In genomic region chr7:142576472-142577326, GRCm38 (mm10) we compare ENCODE assay signal across 10 mouse cellular contexts. TPM values are rescaled to one million over a fixed set of nuclear protein-coding genes. Genes with fewer than 3 reads are reported as not detected.
DNase-seq lines count a peak whose midpoint lies in the region; ATAC-seq and TF ChIP-seq lines count a peak whose summit lies in the region.
"Had no signal": no experiment of that assay in that cellular context is flagged by ENCODE, and none has a peak within 500 bp of the region (broad histone marks: within the 10 kb centered on the region; RNA-seq: fewer than 3 reads in every experiment).

No protein-coding gene starts in this region.

- no peak overlapping the region for H3K4me2 ChIP-seq in hindbrain, postnatal 0 days (ENCODE audit: low read depth, low read length)
- peak overlapping the region; percentile 63 for H3K4me2 ChIP-seq in embryonic facial prominence, embryonic 12.5 days (replicated peaks)
- H3K4me2 ChIP-seq in hindbrain, embryonic 11.5 days (replicated peaks; ENCODE audit: low read depth, low read length) = peak overlapping the region; percentile 12; the same call in 1 of the 2 replicates
- no peak overlapping the region for H3K4me2 ChIP-seq in liver, embryonic 16.5 days (ENCODE audit: low read depth, low read length)

- H3K36me3 ChIP-seq in hindbrain, embryonic 10.5 days = no peaks in the 10 kb centered on the region
- no peaks in the 10 kb centered on the region for H3K36me3 ChIP-seq in hindbrain, postnatal 0 days (ENCODE audit: insufficient read depth, low read length)
- no peaks in the 10 kb centered on the region for H3K36me3 ChIP-seq in embryonic facial prominence, embryonic 12.5 days
- no peaks in the 10 kb centered on the region for H3K36me3 ChIP-seq in hindbrain, embryonic 11.5 days (ENCODE audit: control insufficient read depth, insufficient read depth, low read length)
- no peaks in the 10 kb centered on the region for H3K36me3 ChIP-seq in liver, embryonic 16.5 days (ENCODE audit: control insufficient read depth, insufficient read depth)

- peaks cover 62% of the 10 kb centered on the region for H3K4me1 ChIP-seq in hindbrain, embryonic 10.5 days (replicated peaks)
- H3K4me1 ChIP-seq in hindbrain, postnatal 0 days (ENCODE audit: insufficient read depth, low read length) = no peaks in the 10 kb centered on the region
- peaks cover 35% of the 10 kb centered on the region for H3K4me1 ChIP-seq in embryonic facial prominence, embryonic 12.5 days
- H3K4me1 ChIP-seq in hindbrain, embryonic 11.5 days (replicated peaks; ENCODE audit: control insufficient read depth, insufficient read depth, low read length) = 0 out of 2 replicates have a peak, but pooled peaks cover 2% of the 10 kb centered on the region
- H3K4me1 ChIP-seq in liver, embryonic 16.5 days (ENCODE audit: control insufficient read depth, low read depth, low read length) = peaks cover 6% of the 10 kb centered on the region; the same call in 1 of the 2 replicates

- H3K27me3 ChIP-seq in hindbrain, embryonic 10.5 days (ENCODE audit: insufficient read depth, poor library complexity, severe bottlenecking) = peaks cover 27% of the 10 kb centered on the region
- H3K27me3 ChIP-seq in hindbrain, postnatal 0 days (ENCODE audit: insufficient read depth, low read length) = no peaks in the 10 kb centered on the region
- no peaks in the 10 kb centered on the region for H3K27me3 ChIP-seq in embryonic facial prominence, embryonic 12.5 days
- H3K27me3 ChIP-seq in hindbrain, embryonic 11.5 days (ENCODE audit: control insufficient read depth, insufficient read depth, low read length) = peaks cover 6% of the 10 kb centered on the region; the same call in 1 of the 2 replicates
- no peaks in the 10 kb centered on the region; the same call in 1 of the 2 replicates for H3K27me3 ChIP-seq in liver, embryonic 16.5 days (ENCODE audit: control insufficient read depth, insufficient read depth, low read depth, low read length)
- H3K27me3 ChIP-seq: Patski had no signal

- no peak for DNase-seq in hindbrain, embryonic 10.5 days (ENCODE audit: low spot score)
- no peak for DNase-seq in hindbrain, postnatal 0 days (ENCODE audit: low spot score)
- DNase-seq in hindbrain, embryonic 11.5 days (ENCODE audit: low spot score) = no peak
- DNase-seq in Muller cell, postnatal 12 days (ENCODE audit: inconsistent ontology term) = no peak
- DNase-seq in gastrocnemius, postnatal 25 days = no peak
- DNase-seq: kidney, adult 2 months; lung, adult 2 months had no signal

- 84% methylated on average over 25 of the region's 25 CpGs for WGBS in hindbrain, embryonic 10.5 days
- WGBS in hindbrain, postnatal 0 days = 87% methylated on average over 25 of the region's 25 CpGs
- 74% methylated on average over 25 of the region's 25 CpGs for WGBS in embryonic facial prominence, embryonic 12.5 days
- 84% methylated on average over 25 of the region's 25 CpGs for WGBS in hindbrain, embryonic 11.5 days
- WGBS in liver, embryonic 16.5 days (ENCODE audit: insufficient replicate concordance) = 66% methylated on average over 25 of the region's 25 CpGs

- H3K9me3 ChIP-seq in hindbrain, embryonic 10.5 days = peaks cover 20% of the 10 kb centered on the region
- H3K9me3 ChIP-seq in hindbrain, postnatal 0 days (ENCODE audit: low read length) = 0 out of 2 replicates have a peak, but pooled peaks cover 3% of the 10 kb centered on the region
- no peaks in the 10 kb centered on the region; the same call in 1 of the 2 replicates for H3K9me3 ChIP-seq in embryonic facial prominence, embryonic 12.5 days
- H3K9me3 ChIP-seq in hindbrain, embryonic 11.5 days (ENCODE audit: control insufficient read depth, low read length) = no peaks in the 10 kb centered on the region
- peaks cover 2% of the 10 kb centered on the region; the same call in 1 of the 2 replicates for H3K9me3 ChIP-seq in liver, embryonic 16.5 days (replicated peaks; ENCODE audit: control insufficient read depth, low read length)

- peak overlapping the region; percentile 65 for H3K27ac ChIP-seq in hindbrain, embryonic 10.5 days
- H3K27ac ChIP-seq in hindbrain, postnatal 0 days = no peak overlapping the region
- H3K27ac ChIP-seq in embryonic facial prominence, embryonic 12.5 days = peak overlapping the region; percentile 93
- 0 out of 2 replicates have a peak overlapping the region, but pooled peaks have one; percentile 39 for H3K27ac ChIP-seq in hindbrain, embryonic 11.5 days (ENCODE audit: low read depth, low read length)
- H3K27ac ChIP-seq in liver, embryonic 16.5 days (ENCODE audit: low read length) = peak overlapping the region; percentile 51

- ATAC-seq in hindbrain, postnatal 0 days = no peak
- no peak for ATAC-seq in embryonic facial prominence, embryonic 12.5 days (ENCODE audit: insufficient number of reproducible peaks, insufficient read depth, low FRiP score, low TSS enrichment)
- ATAC-seq in hindbrain, embryonic 11.5 days (ENCODE audit: low FRiP score) = no peak
- ATAC-seq in liver, embryonic 16.5 days (ENCODE audit: low read depth) = no peak
- ATAC-seq: Patski had no signal

- no peak for TF ChIP-seq CTCF in hindbrain, postnatal 0 days (IDR thresholded peaks at IDR 0.05; ENCODE audit: low read depth)

- H3K4me3 ChIP-seq in hindbrain, embryonic 10.5 days = peak overlapping the region; percentile 45
- no peak overlapping the region for H3K4me3 ChIP-seq in hindbrain, postnatal 0 days (ENCODE audit: low read length)
- peak overlapping the region; percentile 48 for H3K4me3 ChIP-seq in embryonic facial prominence, embryonic 12.5 days
- H3K4me3 ChIP-seq in hindbrain, embryonic 11.5 days (ENCODE audit: low read depth, low read length) = peak overlapping the region; percentile 18; the same call in 1 of the 2 replicates
- H3K4me3 ChIP-seq in liver, embryonic 16.5 days (ENCODE audit: low read depth, low read length) = peak overlapping the region; percentile 35

- no peak overlapping the region for H3K9ac ChIP-seq in hindbrain, postnatal 0 days (replicated peaks; ENCODE audit: low read length)
- peak overlapping the region; percentile 83 for H3K9ac ChIP-seq in embryonic facial prominence, embryonic 12.5 days
- H3K9ac ChIP-seq in hindbrain, embryonic 11.5 days (ENCODE audit: low read depth, low read length) = peak overlapping the region; percentile 7; the same call in 1 of the 2 replicates
- peak overlapping the region; percentile 27; the same call in 1 of the 2 replicates for H3K9ac ChIP-seq in liver, embryonic 16.5 days (ENCODE audit: low read depth, low read length)

RNA-seq across cellular contexts. Expression of gene Mrpl23, which starts 44.2 kb away (rescaled TPM):
- polyA plus RNA-seq in hindbrain, embryonic 10.5 days (2016; fragmentation: Nextera tagmentation; extraction: Ambion mirVana) = 17.7 and 19.7 TPM in 2 replicates
- total RNA-seq in hindbrain, postnatal 0 days (2014; rRNA removed) = 64.0 and 69.3 TPM in 2 replicates
- polyA plus RNA-seq in hindbrain, postnatal 0 days (2015; fragmentation: Nextera tagmentation; extraction: Ambion mirVana) = 17.4 and 25.5 TPM in 2 replicates
- 19.8 and 32.6 TPM in 2 replicates for polyA plus RNA-seq in embryonic facial prominence, embryonic 12.5 days (2016; fragmentation: Nextera tagmentation; extraction: Ambion mirVana)
- 13.5 and 13.9 TPM in 2 replicates for polyA plus RNA-seq in hindbrain, embryonic 11.5 days (2014; fragmentation: Nextera tagmentation; extraction: Ambion mirVana)
- 10.9 and 11.4 TPM in 2 replicates for polyA plus RNA-seq in liver, embryonic 16.5 days (2015; fragmentation: Nextera tagmentation; extraction: Ambion mirVana)
- total RNA-seq in gastrocnemius, postnatal 25 days (2021) = 10 to 100 TPM in 1 of 2 experiments, 1 to 10 TPM in 1; 8.6 to 18.3 TPM

Comparison
In these comparisons a context has a peak if more than half of its experiments do, and no peak if none do; other contexts are left out.
1. H3K4me2 ChIP-seq: peak in embryonic facial prominence, embryonic 12.5 days (single experiment) and hindbrain, embryonic 11.5 days (single experiment); none in hindbrain, postnatal 0 days (single experiment) and liver, embryonic 16.5 days (single experiment).